Mouse (Mus musculus): ENCODE results near the gene Mical2.

- no peak for TF ChIP-seq POLR2A (IDR thresholded peaks at IDR 0.05; ENCODE audit: low read depth, low read length)
- no peak for TF ChIP-seq CTCF (IDR thresholded peaks at IDR 0.05; ENCODE audit: extremely low read depth, insufficient read length, insufficient replicate concordance, low read depth, low read length)
Measured at GRCm38 (mm10) chr7:112389611-112390251, 164.1 kb downstream of the Mical2 start.
